In genomic region chr5:118149711-118150110, GRCm38 (mm10) we compare ENCODE assay signal across 20 mouse cellular contexts. TPM values are rescaled to one million over a fixed set of nuclear protein-coding genes. Genes with fewer than 3 reads are reported as not detected.
A peak's percentile ranks its signal among the peaks of the same experiment; 100 is the strongest.
DNase-seq lines count a peak whose midpoint lies in the region; ATAC-seq and TF ChIP-seq lines count a peak whose summit lies in the region.
"Had no signal": no experiment of that assay in that cellular context is flagged by ENCODE, and none has a peak within 500 bp of the region (broad histone marks: within the 10 kb centered on the region; RNA-seq: fewer than 3 reads in every experiment).

No protein-coding gene starts in this region.

- TF ChIP-seq POLR2A in limb, embryonic 14.5 days (IDR thresholded peaks at IDR 0.05; ENCODE audit: borderline replicate concordance, extremely low read depth, insufficient read depth, insufficient read length) = no peak

- no peaks in the 10 kb centered on the region for H3K9me3 ChIP-seq in embryonic facial prominence, embryonic 15.5 days (replicated peaks)
- no peaks in the 10 kb centered on the region for H3K9me3 ChIP-seq in limb, embryonic 14.5 days (ENCODE audit: control insufficient read depth, low read length)
- H3K9me3 ChIP-seq: embryonic facial prominence, embryonic 12.5 days; forebrain, embryonic 10.5 days; intestine, embryonic 15.5 days; midbrain, embryonic 10.5 days had no signal

- intact Hi-C loops in left cerebral cortex, postnatal 4 days (cut with DNase I) = no loop called here

- no peak overlapping the region; the same call in 1 of the 2 replicates for H3K27ac ChIP-seq in embryonic facial prominence, embryonic 15.5 days (replicated peaks)
- no peak overlapping the region for H3K27ac ChIP-seq in limb, embryonic 14.5 days (replicated peaks; ENCODE audit: low read depth, low read length)
- H3K27ac ChIP-seq: embryonic facial prominence, embryonic 12.5 days; forebrain, embryonic 10.5 days; hindbrain, embryonic 14.5 days; intestine, embryonic 15.5 days; left cerebral cortex, adult 2 months; midbrain, embryonic 10.5 days had no signal

- no peak overlapping the region for H3K9ac ChIP-seq in embryonic facial prominence, embryonic 15.5 days
- H3K9ac ChIP-seq in limb, embryonic 14.5 days (ENCODE audit: low read depth, low read length, severe bottlenecking) = no peak overlapping the region
- H3K9ac ChIP-seq: embryonic facial prominence, embryonic 12.5 days; hindbrain, embryonic 14.5 days; intestine, embryonic 15.5 days had no signal

- no peak overlapping the region for H3K4me3 ChIP-seq in embryonic facial prominence, embryonic 15.5 days (replicated peaks)
- H3K4me3 ChIP-seq in limb, embryonic 14.5 days (replicated peaks; ENCODE audit: low read length) = no peak overlapping the region
- H3K4me3 ChIP-seq: embryonic facial prominence, embryonic 12.5 days; forebrain, embryonic 10.5 days; intestine, embryonic 15.5 days; left cerebral cortex, adult 2 months; midbrain, embryonic 10.5 days had no signal

- peak; percentile 55 to 72 for DNase-seq in heart, adult 18-20 months
- no peak for DNase-seq in heart, postnatal 4 days
- peak; percentile 44 to 51 for DNase-seq in heart, adult 9 months (ENCODE audit: low spot score in 2 of 2)
- DNase-seq in limb, embryonic 14.5 days (ENCODE audit: low spot score) = peak; percentile 49
- no peak for DNase-seq in kidney, adult 11 months
- no peak for DNase-seq in layer of hippocampus, postnatal 14 days (ENCODE audit: low spot score in 2 of 2)
- no peak for DNase-seq in left cerebral cortex, postnatal 4 days
- DNase-seq: adrenal gland, postnatal 36 days; cerebellum, adult 2 months; lung, postnatal 4 days; right cerebral cortex, postnatal 4 days; thymus, postnatal 36 days had no signal

- peak; percentile 31; the same call in 1 of the 2 replicates for ATAC-seq in embryonic facial prominence, embryonic 15.5 days (ENCODE audit: insufficient number of reproducible peaks, low FRiP score, low TSS enrichment, low read depth)
- ATAC-seq in limb, embryonic 14.5 days (ENCODE audit: low FRiP score, low read depth) = peak; percentile 65
- ATAC-seq: intestine, embryonic 15.5 days had no signal

- H3K36me3 ChIP-seq in embryonic facial prominence, embryonic 15.5 days = peaks cover 13% of the 10 kb centered on the region; the same call in 1 of the 2 replicates
- peaks cover 13% of the 10 kb centered on the region for H3K36me3 ChIP-seq in limb, embryonic 14.5 days (ENCODE audit: control insufficient read depth, insufficient read depth, low read length)

- H3K4me2 ChIP-seq in embryonic facial prominence, embryonic 15.5 days (replicated peaks) = no peak overlapping the region
- no peak overlapping the region for H3K4me2 ChIP-seq in limb, embryonic 14.5 days (replicated peaks; ENCODE audit: low read depth, low read length, severe bottlenecking)
- H3K4me2 ChIP-seq: embryonic facial prominence, embryonic 12.5 days; hindbrain, embryonic 14.5 days; intestine, embryonic 15.5 days had no signal

- 68% methylated on average over 3 of the region's 3 CpGs for WGBS in embryonic facial prominence, embryonic 15.5 days
- WGBS in limb, embryonic 14.5 days = 71% methylated on average over 3 of the region's 3 CpGs

- peaks cover 36% of the 10 kb centered on the region for H3K4me1 ChIP-seq in embryonic facial prominence, embryonic 15.5 days
- peaks cover 13% of the 10 kb centered on the region for H3K4me1 ChIP-seq in limb, embryonic 14.5 days (ENCODE audit: control insufficient read depth, insufficient read depth, low read length)

- no peaks in the 10 kb centered on the region for H3K27me3 ChIP-seq in embryonic facial prominence, embryonic 15.5 days
- no peaks in the 10 kb centered on the region for H3K27me3 ChIP-seq in limb, embryonic 14.5 days (ENCODE audit: control insufficient read depth, insufficient read depth, low read length)
- H3K27me3 ChIP-seq: embryonic facial prominence, embryonic 12.5 days; intestine, embryonic 15.5 days had no signal

RNA-seq across cellular contexts. Expression of gene Fbxw8, which starts 5.6 kb away (rescaled TPM):
- total RNA-seq in heart, adult 18-20 months (2021) = 10 to 100 TPM; 38.2 to 41.2 TPM
- 10 to 100 TPM; 54.9 to 61.1 TPM for total RNA-seq in heart, postnatal 4 days (2021)
- 27.7 and 28.1 TPM in 2 replicates for polyA plus RNA-seq in embryonic facial prominence, embryonic 15.5 days (2015; fragmentation: Nextera tagmentation; extraction: Ambion mirVana)
- polyA plus RNA-seq in limb, embryonic 14.5 days (2012; rRNA removed) = 55.2 and 65.3 TPM in 2 replicates
- polyA plus RNA-seq in limb, embryonic 14.5 days (2014; fragmentation: Nextera tagmentation; extraction: Ambion mirVana) = 27.9 and 30.4 TPM in 2 replicates
- total RNA-seq in layer of hippocampus, postnatal 14 days (2021) = 10 to 100 TPM; 40.4 to 41.7 TPM
- 10 to 100 TPM; 45.6 to 45.8 TPM for total RNA-seq in left cerebral cortex, postnatal 4 days (2021)

RNA-seq across cellular contexts. Expression of gene Hrk, which starts 14.7 kb away (rescaled TPM):
- total RNA-seq in heart, adult 18-20 months (2021) = under 1 TPM; 0.40 to 0.44 TPM
- under 1 TPM; 0.09 to 0.31 TPM for total RNA-seq in heart, postnatal 4 days (2021)
- polyA plus RNA-seq in embryonic facial prominence, embryonic 15.5 days (2015; fragmentation: Nextera tagmentation; extraction: Ambion mirVana) = 0.36 and 0.63 TPM in 2 replicates
- polyA plus RNA-seq in limb, embryonic 14.5 days (2012; rRNA removed) = 0.11 and 0.18 TPM in 2 replicates
- 0.06 and 0.11 TPM in 2 replicates for polyA plus RNA-seq in limb, embryonic 14.5 days (2014; fragmentation: Nextera tagmentation; extraction: Ambion mirVana)
- 10 to 100 TPM; 35.7 to 36.7 TPM for total RNA-seq in layer of hippocampus, postnatal 14 days (2021)
- total RNA-seq in left cerebral cortex, postnatal 4 days (2021) = 10 to 100 TPM; 15.8 to 20.7 TPM
- total RNA-seq: common myeloid progenitor, adult 5-6 weeks had no signal

Comparison
In these comparisons a context has a peak if more than half of its experiments do, and no peak if none do; other contexts are left out.
1. DNase-seq: peak in heart, adult 18-20 months (2 of 2), heart, adult 9 months (2 of 2) and limb, embryonic 14.5 days (single experiment); none in heart, postnatal 4 days (single experiment), kidney, adult 11 months (single experiment), layer of hippocampus, postnatal 14 days (0 of 2) and left cerebral cortex, postnatal 4 days (single experiment).
2. RNA of gene Hrk, which starts 14.7 kb away (total RNA-seq): 35.7 to 36.7 TPM in layer of hippocampus, postnatal 14 days and 15.8 to 20.7 TPM in left cerebral cortex, postnatal 4 days; 0.40 to 0.44 TPM in heart, adult 18-20 months and 0.09 to 0.31 TPM in heart, postnatal 4 days; every median in the first group is over 10 times any median in the second.